Mouse (Mus musculus) limb, embryonic 10.5 days (tissue): ENCODE data around the gene Baiap2. TPM values are rescaled to one million over a fixed set of nuclear protein-coding genes. Genes with fewer than 3 reads are reported as not detected.
A peak's percentile ranks its signal among the peaks of the same experiment; 100 is the strongest.

Source experiments
- DNase-seq: peaks from one replicate; pipeline ENCODE4 v3.0.0-alpha.2; 2017; ENCODE audit warnings: low spot score
- H3K27ac ChIP-seq: fragments of 300-500 bp; sonication (generic); 2 replicates; pipeline ENCODE4 v1.5.1; 2016; ENCODE audit warnings: mild to moderate bottlenecking
- H3K27me3 ChIP-seq: fragments of 300-500 bp; sonication (generic); 2 replicates; pipeline ENCODE4 v1.6.1; 2016; ENCODE audit warnings: low read depth, mild to moderate bottlenecking; ENCODE audit not compliant: poor library complexity, severe bottlenecking
- H3K36me3 ChIP-seq: fragments of 300-500 bp; sonication (generic); 2 replicates; pipeline ENCODE4 v1.6.1; 2016; ENCODE audit warnings: mild to moderate bottlenecking, moderate library complexity
- H3K4me1 ChIP-seq: fragments of 300-500 bp; sonication (generic); 2 replicates; pipeline ENCODE4 v1.6.1; 2016
- H3K4me3 ChIP-seq: fragments of 300-500 bp; sonication (generic); 2 replicates; pipeline ENCODE4 v1.5.1; 2016; ENCODE audit warnings: mild to moderate bottlenecking, moderate library complexity
- H3K9me3 ChIP-seq: fragments of 300-500 bp; sonication (generic); replicated peaks from 2 replicates; pipeline ENCODE4 v1.6.1; 2016; ENCODE audit warnings: mild to moderate bottlenecking
- WGBS: fragments of 180-500 bp; shearing (Covaris S2); methylation state at CpG from one replicate; pipeline ENCODE4 v1.1.7; 2016; 5-methylcytosine and 5-hydroxymethylcytosine counted together
- microRNA counts: library from miRNA; unstranded; fragments of <30 nt; microRNA quantifications from one replicate; lab custom pipeline; 2017
- microRNA-seq: library from miRNA; unstranded; fragments of <30 nt; microRNA quantifications from one replicate; pipeline ENCODE4, GENCODE M21; 2017
- polyA plus RNA-seq: library from polyadenylated mRNA; unstranded; fragments of >200 nt; fragmentation: Nextera tagmentation; extraction: Ambion mirVana; gene quantifications from 2 replicates; pipeline ENCODE4 v1.2.1, GENCODE M21; 2016

Baiap2 gene
- polyA plus RNA-seq, 1 experiment from 2014 or later: 13.8 TPM

DNA sequence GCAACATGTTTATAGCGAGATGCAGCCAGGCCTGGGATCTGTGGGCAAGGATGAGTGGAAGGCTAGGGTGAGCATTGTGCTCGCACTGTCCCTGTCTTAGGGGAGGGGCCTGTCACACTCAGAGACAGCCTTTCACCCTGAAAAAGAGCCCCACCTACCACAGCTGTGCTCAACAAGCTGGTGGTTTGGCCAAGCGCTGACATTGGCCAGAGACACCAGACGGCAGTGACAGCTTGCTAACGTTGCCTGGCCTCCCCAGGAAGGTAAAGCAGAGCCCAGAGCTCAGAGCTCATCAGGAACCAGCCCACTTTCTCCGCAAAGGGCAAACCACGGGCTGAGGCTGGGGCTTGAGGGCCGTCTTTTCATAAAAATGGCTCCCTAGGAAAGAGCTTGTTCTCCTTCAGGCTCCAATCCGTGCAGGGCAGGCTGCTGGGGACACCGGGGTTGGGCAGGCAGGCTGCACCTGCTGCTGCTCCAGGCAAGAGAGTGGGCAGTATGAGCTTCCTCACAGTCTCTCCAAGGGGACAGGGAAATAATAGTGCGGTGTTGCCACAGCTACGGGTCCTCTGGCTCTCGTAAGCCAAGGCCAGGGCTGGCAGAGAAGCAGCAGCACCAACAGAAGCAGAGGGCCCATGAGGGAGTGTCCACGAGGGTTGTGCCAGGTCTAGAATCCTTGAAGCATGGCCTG is 108.7 kb downstream of the Baiap2 start:
- Histone ChIP-seq H3K9me3 (no peaks in the 10 kb centered on the region), H3K4me3 (no peak overlapping the region), H3K36me3 (no peaks in the 10 kb centered on the region), H3K27me3 (peaks cover 53% of the 10 kb centered on the region), H3K27ac (0 out of 2 replicates have a peak overlapping the region, but pooled peaks have one; percentile 15), H3K4me1 (peaks cover 36% of the 10 kb centered on the region)
- 48% methylated on average over 14 of the region's 14 CpGs for WGBS
- DNase-seq: no peak

DNA sequence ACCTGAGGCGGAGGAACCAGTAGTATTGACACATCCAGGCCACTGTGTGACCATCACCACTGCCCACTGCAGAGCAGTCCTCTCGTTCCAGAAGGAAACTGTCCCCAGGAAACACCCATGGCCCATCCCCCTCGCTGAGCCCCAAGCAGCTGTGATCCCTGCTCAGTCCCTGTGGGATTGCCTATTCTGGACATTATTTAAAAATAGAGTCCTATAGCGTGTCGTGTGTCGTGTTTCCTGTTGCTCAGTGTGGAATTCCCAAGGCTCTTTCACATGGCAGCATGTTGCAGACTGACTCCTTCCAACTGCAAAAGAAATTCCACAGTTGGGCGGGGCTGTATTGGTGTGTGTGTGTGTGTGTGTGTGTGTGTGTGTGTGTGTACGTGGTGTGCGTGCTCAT is 109.7 kb downstream of the Baiap2 start:
- H3K27me3 ChIP-seq: peaks cover 43% of the 10 kb centered on the region
- 84% methylated on average over 9 of the region's 9 CpGs for WGBS
- no peaks in the 10 kb centered on the region for H3K36me3 ChIP-seq
- no peak for DNase-seq
- H3K4me1 ChIP-seq: peaks cover 26% of the 10 kb centered on the region
- no peak overlapping the region for H3K27ac ChIP-seq
- no peak overlapping the region for H3K4me3 ChIP-seq
- H3K9me3 ChIP-seq: no peaks in the 10 kb centered on the region

DNA sequence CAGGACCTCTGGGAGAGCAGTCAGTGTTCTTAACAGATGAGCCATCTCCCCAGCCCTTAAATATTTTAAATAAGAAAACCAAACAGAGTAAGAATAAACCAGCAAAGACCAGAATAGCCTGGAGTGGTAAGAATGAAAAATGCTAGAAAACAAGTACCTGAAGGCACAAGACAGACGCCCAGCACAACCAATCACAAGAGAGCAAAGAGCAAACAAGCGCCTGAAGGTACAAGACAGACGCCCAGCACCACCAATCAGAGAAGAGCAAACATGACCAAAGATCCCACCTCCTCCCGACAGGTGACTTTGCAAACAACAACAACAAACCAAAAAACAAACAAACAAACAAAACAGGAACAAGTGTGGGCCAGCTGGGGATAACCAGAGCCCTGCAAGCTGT is 111.3 kb downstream of the Baiap2 start:
- WGBS: 80% methylated on average over 4 of the region's 4 CpGs
- Histone ChIP-seq H3K9me3 (no peaks in the 10 kb centered on the region), H3K27ac (no peak overlapping the region), H3K36me3 (no peaks in the 10 kb centered on the region), H3K27me3 (peaks cover 27% of the 10 kb centered on the region), H3K4me3 (no peak overlapping the region), H3K4me1 (peaks cover 12% of the 10 kb centered on the region; the same call in 1 of the 2 replicates)
- DNase-seq: no peak

DNA sequence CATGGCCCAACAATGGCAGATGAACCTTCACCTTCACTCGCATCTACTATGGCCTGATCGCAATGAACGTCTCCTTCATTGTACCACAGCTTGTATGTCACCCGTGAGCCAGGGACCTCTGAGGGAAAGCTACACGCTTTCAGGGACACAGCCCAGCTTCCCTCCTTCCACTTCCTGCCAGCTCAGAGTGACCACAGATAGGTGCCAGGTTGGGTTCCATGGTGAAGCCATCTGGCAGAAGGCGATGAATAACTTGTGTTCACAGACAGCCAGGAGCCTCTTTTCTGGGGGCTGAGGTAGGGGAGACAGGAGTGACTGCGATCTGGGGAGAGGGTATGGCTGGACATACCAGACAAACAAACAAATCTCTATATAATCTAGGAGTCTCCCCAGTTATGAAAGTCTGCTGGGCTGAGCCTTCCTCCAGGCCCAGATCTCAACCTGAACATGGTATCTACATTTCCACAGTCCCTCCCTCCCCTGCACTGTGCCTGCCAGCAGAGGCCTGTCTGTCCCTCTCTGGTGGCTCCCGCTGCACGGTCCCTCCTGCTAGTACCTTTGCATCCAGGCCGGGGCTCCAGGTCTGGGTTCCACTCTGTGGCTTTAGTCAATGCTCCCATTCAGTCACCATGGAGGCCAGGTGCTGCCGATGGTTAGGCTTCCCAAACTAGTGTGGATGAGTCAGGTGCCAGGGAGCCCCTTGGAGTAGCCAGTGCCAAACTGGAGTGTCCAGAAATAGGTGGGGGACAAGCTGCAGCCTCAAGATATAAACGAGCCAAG is 113.6 kb downstream of the Baiap2 start:
- no peak overlapping the region for H3K27ac ChIP-seq
- WGBS: 87% methylated on average over 12 of the region's 12 CpGs

More for the DNA sequence above, 113.6 kb downstream of the Baiap2 start:
- no peak for DNase-seq
- no peaks in the 10 kb centered on the region for H3K9me3 ChIP-seq
- H3K4me1 ChIP-seq: peaks cover 13% of the 10 kb centered on the region; the same call in 1 of the 2 replicates
- no peaks in the 10 kb centered on the region for H3K36me3 ChIP-seq
- H3K27me3 ChIP-seq: peaks cover 4% of the 10 kb centered on the region; the same call in 1 of the 2 replicates
- no peak overlapping the region for H3K4me3 ChIP-seq

MicroRNA genes within 50 kb of the gene (microRNA counts, 519-probe panel; counts per million panel counts)
- microRNA mmu-miR-338-3p (lab: Ali Mortazavi, UCI) (684 counts per million, percentile 72 among the panel's probes with 10 or more counts), microRNA mmu-miR-338-5p (lab: Ali Mortazavi, UCI) (684 counts per million, percentile 72 among the panel's probes with 10 or more counts)

Small RNA genes within 50 kb of the gene (microRNA-seq; reads per million reads assigned to microRNA genes)
- gene Mir3065 (not detected), gene Mir338 (not detected)

Other genes starting within 250 kb of the Baiap2 start
- gene Chmp6, start 29.3 kb upstream of the Baiap2 start, polyA plus RNA-seq: 123 and 127 TPM in 2 replicates
- 0.78 and 1.7 TPM in 2 replicates for gene Aatk, start 104.4 kb downstream of the Baiap2 start, polyA plus RNA-seq
- gene Cep131, start 144.1 kb downstream of the Baiap2 start, polyA plus RNA-seq: 46.7 and 55.2 TPM in 2 replicates
- 21.4 and 23.0 TPM in 2 replicates for gene Tepsin, start 156.0 kb downstream of the Baiap2 start, polyA plus RNA-seq
- 78.5 and 83.8 TPM in 2 replicates for gene Ndufaf8, start 156.2 kb downstream of the Baiap2 start, polyA plus RNA-seq
- gene Slc38a10, start 208.6 kb downstream of the Baiap2 start, polyA plus RNA-seq: 99.6 and 99.8 TPM in 2 replicates